Mouse (Mus musculus): ENCODE measurements around the gene Mcrip2.

GRCm38 (mm10) chr17:25873405-25874147, 5.0 kb upstream of the Mcrip2 start:
- TF ChIP-seq HCFC1 (IDR thresholded peaks at IDR 0.05; ENCODE audit: borderline replicate concordance, insufficient read depth, low read length), result no peak
- TF ChIP-seq CHD2 (IDR thresholded peaks at IDR 0.05; ENCODE audit: low read depth, low read length), result no peak
- no peak for TF ChIP-seq ZNF384 (IDR thresholded peaks at IDR 0.05; ENCODE audit: low read depth, low read length)
- TF ChIP-seq ZC3H11A (IDR thresholded peaks at IDR 0.05; ENCODE audit: borderline replicate concordance, low read depth, low read length), result no peak
- TF ChIP-seq MAFK (IDR thresholded peaks at IDR 0.05; ENCODE audit: insufficient read depth, low read depth, low read length), result no peak
